ENCODE assay signal across 9 mouse cellular contexts in the genomic region with DNA sequence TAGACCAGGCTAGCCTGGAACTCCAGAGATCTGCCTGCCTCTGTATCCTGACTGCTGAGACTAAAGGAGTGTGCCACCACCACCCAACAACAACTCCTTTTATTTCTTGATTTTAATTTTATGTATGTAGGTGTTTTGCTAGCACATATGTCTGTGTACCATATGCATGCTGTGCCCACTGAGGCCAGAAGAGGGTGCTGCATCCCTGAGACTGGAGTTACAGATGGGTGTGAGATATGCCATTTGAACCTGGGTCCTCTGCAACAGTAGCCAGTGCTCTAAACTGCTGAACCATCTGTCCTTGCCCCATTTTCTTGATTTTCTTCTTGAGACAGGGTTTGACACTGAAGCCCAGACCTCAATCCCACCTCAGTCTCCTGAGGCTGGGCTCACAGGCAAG. TPM values are rescaled to one million over a fixed set of nuclear protein-coding genes. Genes with fewer than 3 reads are reported as not detected.
DNase-seq lines count a peak whose midpoint lies in the region; ATAC-seq lines count a peak whose summit lies in the region.
"Had no signal": no experiment of that assay in that cellular context is flagged by ENCODE, and none has a peak within 500 bp of the region (broad histone marks: within the 10 kb centered on the region; RNA-seq: fewer than 3 reads in every experiment).

No protein-coding gene starts in this region.

- ATAC-seq in forebrain, embryonic 11.5 days (replicated peaks; ENCODE audit: low FRiP score), result no peak
- no peak for ATAC-seq in forebrain, embryonic 13.5 days
- ATAC-seq in midbrain, embryonic 11.5 days (ENCODE audit: low FRiP score), result no peak
- no peak for ATAC-seq in midbrain, embryonic 16.5 days
- ATAC-seq in activated CD4-positive, CD25-positive, alpha-beta regulatory T cell, adult 4 months, result peak; percentile 66
- ATAC-seq in granulocyte monocyte progenitor cell, adult 5-6 weeks (replicated peaks; ENCODE audit: poor library complexity, severe bottlenecking), result peak; percentile 81

- no peaks in the 10 kb centered on the region for H3K4me1 ChIP-seq in forebrain, embryonic 11.5 days (replicated peaks; ENCODE audit: control insufficient read depth, insufficient read depth, low read length)
- no peaks in the 10 kb centered on the region for H3K4me1 ChIP-seq in forebrain, embryonic 13.5 days
- H3K4me1 ChIP-seq in midbrain, embryonic 11.5 days (ENCODE audit: control insufficient read depth, insufficient read depth, low read length), result no peaks in the 10 kb centered on the region
- H3K4me1 ChIP-seq in midbrain, embryonic 16.5 days (ENCODE audit: control insufficient read depth, insufficient read depth, low read length), result no peaks in the 10 kb centered on the region
- H3K4me1 ChIP-seq: limb, embryonic 15.5 days had no signal

- peaks cover 5% of the 10 kb centered on the region; the same call in 1 of the 2 replicates for H3K36me3 ChIP-seq in forebrain, embryonic 11.5 days (ENCODE audit: control insufficient read depth, insufficient read depth, low read length)
- peaks cover 94% of the 10 kb centered on the region for H3K36me3 ChIP-seq in forebrain, embryonic 13.5 days (ENCODE audit: poor library complexity, severe bottlenecking)
- peaks cover 13% of the 10 kb centered on the region for H3K36me3 ChIP-seq in midbrain, embryonic 11.5 days (ENCODE audit: control insufficient read depth, insufficient read depth, low read length)
- peaks cover 45% of the 10 kb centered on the region for H3K36me3 ChIP-seq in midbrain, embryonic 16.5 days (ENCODE audit: control insufficient read depth, insufficient read depth, low read length)

- no peaks in the 10 kb centered on the region for H3K27me3 ChIP-seq in forebrain, embryonic 11.5 days (ENCODE audit: control insufficient read depth, insufficient read depth, low read length)
- no peaks in the 10 kb centered on the region for H3K27me3 ChIP-seq in forebrain, embryonic 13.5 days
- H3K27me3 ChIP-seq in midbrain, embryonic 11.5 days (ENCODE audit: control insufficient read depth, insufficient read depth, low read length), result no peaks in the 10 kb centered on the region
- no peaks in the 10 kb centered on the region for H3K27me3 ChIP-seq in midbrain, embryonic 16.5 days (ENCODE audit: control insufficient read depth, insufficient read depth, low read depth, low read length)
- H3K27me3 ChIP-seq: limb, embryonic 15.5 days had no signal

- H3K4me3 ChIP-seq in forebrain, embryonic 11.5 days (ENCODE audit: low read depth, low read length), result no peak overlapping the region
- H3K4me3 ChIP-seq in forebrain, embryonic 13.5 days, result no peak overlapping the region
- H3K4me3 ChIP-seq in midbrain, embryonic 11.5 days (ENCODE audit: low read depth, low read length), result no peak overlapping the region
- no peak overlapping the region for H3K4me3 ChIP-seq in midbrain, embryonic 16.5 days (ENCODE audit: low read depth, low read length)
- H3K4me3 ChIP-seq: limb, embryonic 15.5 days had no signal

- peak; percentile 70 for DNase-seq in forebrain, embryonic 11.5 days (ENCODE audit: low spot score)
- peak; percentile 92 for DNase-seq in midbrain, embryonic 11.5 days (ENCODE audit: low spot score, missing footprints)
- peak; percentile 67 for DNase-seq in lung, postnatal 14 days
- peak; percentile 76 for DNase-seq in thymus, postnatal 25 days

- H3K9me3 ChIP-seq in forebrain, embryonic 11.5 days (ENCODE audit: control insufficient read depth, low read length), result no peaks in the 10 kb centered on the region
- no peaks in the 10 kb centered on the region for H3K9me3 ChIP-seq in forebrain, embryonic 13.5 days (replicated peaks)
- H3K9me3 ChIP-seq in midbrain, embryonic 11.5 days (ENCODE audit: control insufficient read depth, low read length), result no peaks in the 10 kb centered on the region
- H3K9me3 ChIP-seq in midbrain, embryonic 16.5 days (replicated peaks; ENCODE audit: control insufficient read depth, low read length, poor library complexity, severe bottlenecking), result no peaks in the 10 kb centered on the region
- H3K9me3 ChIP-seq: limb, embryonic 15.5 days had no signal

- H3K4me2 ChIP-seq in forebrain, embryonic 11.5 days (ENCODE audit: low read depth, low read length, severe bottlenecking), result no peak overlapping the region
- no peak overlapping the region for H3K4me2 ChIP-seq in forebrain, embryonic 13.5 days
- no peak overlapping the region for H3K4me2 ChIP-seq in midbrain, embryonic 11.5 days
- no peak overlapping the region for H3K4me2 ChIP-seq in midbrain, embryonic 16.5 days (ENCODE audit: low read length)
- H3K4me2 ChIP-seq: limb, embryonic 15.5 days had no signal

- H3K9ac ChIP-seq in forebrain, embryonic 11.5 days (ENCODE audit: low read length), result no peak overlapping the region
- H3K9ac ChIP-seq in forebrain, embryonic 13.5 days, result no peak overlapping the region
- H3K9ac ChIP-seq in midbrain, embryonic 11.5 days (ENCODE audit: low read length), result no peak overlapping the region
- no peak overlapping the region for H3K9ac ChIP-seq in midbrain, embryonic 16.5 days (ENCODE audit: low read depth, low read length)
- H3K9ac ChIP-seq: limb, embryonic 15.5 days had no signal

- no peak overlapping the region for H3K27ac ChIP-seq in forebrain, embryonic 11.5 days (ENCODE audit: low read depth, low read length)
- H3K27ac ChIP-seq in forebrain, embryonic 13.5 days, result no peak overlapping the region
- H3K27ac ChIP-seq in midbrain, embryonic 11.5 days (ENCODE audit: low read depth, low read length), result no peak overlapping the region
- no peak overlapping the region for H3K27ac ChIP-seq in midbrain, embryonic 16.5 days (ENCODE audit: low read length)
- H3K27ac ChIP-seq: limb, embryonic 15.5 days had no signal

RNA-seq across cellular contexts. Expression of gene Zdhhc12, which starts 12.9 kb away (rescaled TPM):
- polyA plus RNA-seq in forebrain, embryonic 11.5 days (2014; fragmentation: Nextera tagmentation; extraction: Ambion mirVana), result 27.1 and 35.4 TPM in 2 replicates
- polyA plus RNA-seq in forebrain, embryonic 13.5 days (2015; fragmentation: Nextera tagmentation; extraction: Ambion mirVana), result 21.0 and 21.2 TPM in 2 replicates
- polyA plus RNA-seq in midbrain, embryonic 11.5 days (2014; fragmentation: Nextera tagmentation; extraction: Ambion mirVana), result 28.0 and 30.6 TPM in 2 replicates
- 21.1 and 26.9 TPM in 2 replicates for polyA plus RNA-seq in midbrain, embryonic 16.5 days (2015; fragmentation: Nextera tagmentation; extraction: Ambion mirVana)
- 10 to 100 TPM; 31.6 to 32.4 TPM for polyA plus RNA-seq in activated CD4-positive, CD25-positive, alpha-beta regulatory T cell, adult 4 months (2017; shearing (Covaris generic))
- 21.5 and 24.1 TPM in 2 replicates for total RNA-seq in granulocyte monocyte progenitor cell, adult 5-6 weeks (2014; fragmentation: Nextera tagmentation)
- total RNA-seq in granulocyte monocyte progenitor cell, adult 5-6 weeks (2017), result 11.0 and 20.7 TPM in 2 replicates

RNA-seq across cellular contexts. Expression of gene Zer1, which starts 18.0 kb away (rescaled TPM):
- 8.0 and 8.1 TPM in 2 replicates for polyA plus RNA-seq in forebrain, embryonic 11.5 days (2014; fragmentation: Nextera tagmentation; extraction: Ambion mirVana)
- polyA plus RNA-seq in forebrain, embryonic 13.5 days (2015; fragmentation: Nextera tagmentation; extraction: Ambion mirVana), result 10.5 and 10.9 TPM in 2 replicates
- 5.1 and 6.0 TPM in 2 replicates for polyA plus RNA-seq in midbrain, embryonic 11.5 days (2014; fragmentation: Nextera tagmentation; extraction: Ambion mirVana)
- 13.1 and 13.5 TPM in 2 replicates for polyA plus RNA-seq in midbrain, embryonic 16.5 days (2015; fragmentation: Nextera tagmentation; extraction: Ambion mirVana)
- 10 to 100 TPM; 14.5 to 15.2 TPM for polyA plus RNA-seq in activated CD4-positive, CD25-positive, alpha-beta regulatory T cell, adult 4 months (2017; shearing (Covaris generic))
- total RNA-seq in granulocyte monocyte progenitor cell, adult 5-6 weeks (2014; fragmentation: Nextera tagmentation), result 18.3 and 22.7 TPM in 2 replicates
- 8.5 and 10.6 TPM in 2 replicates for total RNA-seq in granulocyte monocyte progenitor cell, adult 5-6 weeks (2017)

RNA-seq across cellular contexts. Expression of gene Tbc1d13, which starts 27.2 kb away (rescaled TPM):
- polyA plus RNA-seq in forebrain, embryonic 11.5 days (2014; fragmentation: Nextera tagmentation; extraction: Ambion mirVana), result 11.6 and 15.2 TPM in 2 replicates
- 12.3 and 14.1 TPM in 2 replicates for polyA plus RNA-seq in forebrain, embryonic 13.5 days (2015; fragmentation: Nextera tagmentation; extraction: Ambion mirVana)
- 12.1 and 13.3 TPM in 2 replicates for polyA plus RNA-seq in midbrain, embryonic 11.5 days (2014; fragmentation: Nextera tagmentation; extraction: Ambion mirVana)
- polyA plus RNA-seq in midbrain, embryonic 16.5 days (2015; fragmentation: Nextera tagmentation; extraction: Ambion mirVana), result 11.8 and 14.3 TPM in 2 replicates
- polyA plus RNA-seq in activated CD4-positive, CD25-positive, alpha-beta regulatory T cell, adult 4 months (2017; shearing (Covaris generic)), result 1 to 10 TPM; 6.8 to 6.9 TPM
- total RNA-seq in granulocyte monocyte progenitor cell, adult 5-6 weeks (2014; fragmentation: Nextera tagmentation), result 65.9 and 83.5 TPM in 2 replicates
- total RNA-seq in granulocyte monocyte progenitor cell, adult 5-6 weeks (2017), result 42.2 and 49.2 TPM in 2 replicates

RNA-seq across cellular contexts. Expression of gene Pkn3, which starts 28.9 kb away (rescaled TPM):
- 10.5 and 12.1 TPM in 2 replicates for polyA plus RNA-seq in forebrain, embryonic 11.5 days (2014; fragmentation: Nextera tagmentation; extraction: Ambion mirVana)
- polyA plus RNA-seq in forebrain, embryonic 13.5 days (2015; fragmentation: Nextera tagmentation; extraction: Ambion mirVana), result 5.7 and 6.7 TPM in 2 replicates
- 6.4 and 8.4 TPM in 2 replicates for polyA plus RNA-seq in midbrain, embryonic 11.5 days (2014; fragmentation: Nextera tagmentation; extraction: Ambion mirVana)
- 1.5 and 2.1 TPM in 2 replicates for polyA plus RNA-seq in midbrain, embryonic 16.5 days (2015; fragmentation: Nextera tagmentation; extraction: Ambion mirVana)
- under 1 TPM in 1 of 2 experiments, not detected in 1; 0.41 TPM for polyA plus RNA-seq in activated CD4-positive, CD25-positive, alpha-beta regulatory T cell, adult 4 months (2017; shearing (Covaris generic))
- total RNA-seq in granulocyte monocyte progenitor cell, adult 5-6 weeks (2014; fragmentation: Nextera tagmentation), result 10.1 and 13.1 TPM in 2 replicates
- total RNA-seq in granulocyte monocyte progenitor cell, adult 5-6 weeks (2017), result 4.6 and 14.9 TPM in 2 replicates

RNA-seq across cellular contexts. Expression of gene Set, which starts 49.2 kb away (rescaled TPM):
- polyA plus RNA-seq in forebrain, embryonic 11.5 days (2014; fragmentation: Nextera tagmentation; extraction: Ambion mirVana), result 817 and 824 TPM in 2 replicates
- polyA plus RNA-seq in forebrain, embryonic 13.5 days (2015; fragmentation: Nextera tagmentation; extraction: Ambion mirVana), result 587 and 610 TPM in 2 replicates
- polyA plus RNA-seq in midbrain, embryonic 11.5 days (2014; fragmentation: Nextera tagmentation; extraction: Ambion mirVana), result 741 and 754 TPM in 2 replicates
- polyA plus RNA-seq in midbrain, embryonic 16.5 days (2015; fragmentation: Nextera tagmentation; extraction: Ambion mirVana), result 314 and 357 TPM in 2 replicates
- polyA plus RNA-seq in activated CD4-positive, CD25-positive, alpha-beta regulatory T cell, adult 4 months (2017; shearing (Covaris generic)), result 100 to 1,000 TPM; 369 to 379 TPM
- 415 and 437 TPM in 2 replicates for total RNA-seq in granulocyte monocyte progenitor cell, adult 5-6 weeks (2014; fragmentation: Nextera tagmentation)
- total RNA-seq in granulocyte monocyte progenitor cell, adult 5-6 weeks (2017), result 2,035 and 2,054 TPM in 2 replicates

Comparison
In these comparisons a context has a peak if more than half of its experiments do, and no peak if none do; other contexts are left out.
1. ATAC-seq: peak in activated CD4-positive, CD25-positive, alpha-beta regulatory T cell, adult 4 months (single experiment) and granulocyte monocyte progenitor cell, adult 5-6 weeks (single experiment); none in forebrain, embryonic 11.5 days (single experiment), forebrain, embryonic 13.5 days (single experiment), midbrain, embryonic 11.5 days (single experiment) and midbrain, embryonic 16.5 days (single experiment).
2. Peak in every context shown above with its lines, with median percentiles within 50 percentile points of each other: DNase-seq.